14 mouse cellular contexts compared by ENCODE assay signal in genomic region chr9:72758705-72759131, GRCm38 (mm10). TPM values are rescaled to one million over a fixed set of nuclear protein-coding genes. Genes with fewer than 3 reads are reported as not detected.
DNase-seq lines count a peak whose midpoint lies in the region; ATAC-seq lines count a peak whose summit lies in the region.
"Had no signal": no experiment of that assay in that cellular context is flagged by ENCODE, and none has a peak within 500 bp of the region (broad histone marks: within the 10 kb centered on the region; RNA-seq: fewer than 3 reads in every experiment).

No protein-coding gene starts in this region.

- intact Hi-C loops in heart, postnatal 36 days (cut with DNase I), result no loop called here

- no peaks in the 10 kb centered on the region for H3K9me3 ChIP-seq in heart, embryonic 12.5 days (replicated peaks)
- H3K9me3 ChIP-seq: midbrain, embryonic 10.5 days had no signal

- 22% methylated on average over 8 of the region's 8 CpGs for WGBS in heart, embryonic 12.5 days

- H3K4me1 ChIP-seq in heart, embryonic 12.5 days (replicated peaks), result peaks cover 29% of the 10 kb centered on the region

- no peaks in the 10 kb centered on the region for H3K27me3 ChIP-seq in heart, embryonic 12.5 days (replicated peaks)
- H3K27me3 ChIP-seq: CH12.LX had no signal

- no peak overlapping the region for H3K4me3 ChIP-seq in heart, embryonic 12.5 days
- H3K4me3 ChIP-seq: midbrain, embryonic 10.5 days had no signal

- no peak for ATAC-seq in heart, embryonic 12.5 days (ENCODE audit: insufficient number of reproducible peaks, low FRiP score)
- ATAC-seq in megakaryocyte progenitor cell, adult 5-6 weeks (replicated peaks; ENCODE audit: poor library complexity), result no peak

- peak overlapping the region; percentile 23; the same call in 1 of the 2 replicates for H3K4me2 ChIP-seq in heart, embryonic 12.5 days

- H3K36me3 ChIP-seq in heart, embryonic 12.5 days, result no peaks in the 10 kb centered on the region
- H3K36me3 ChIP-seq: midbrain, embryonic 10.5 days had no signal

- no peak overlapping the region for H3K9ac ChIP-seq in heart, embryonic 12.5 days
- H3K9ac ChIP-seq: liver, embryonic 14.5 days had no signal

- DNase-seq in heart, postnatal 36 days, result no peak
- DNase-seq in right cerebral cortex, adult 18-20 months, result peak; percentile 63
- DNase-seq in right cerebral cortex, postnatal 14 days, result no peak
- DNase-seq in left cerebral cortex, adult 9 months (ENCODE audit: low spot score in 2 of 2), result peak; percentile 42 to 65
- no peak for DNase-seq in testis, postnatal 14 days (ENCODE audit: low spot score)
- DNase-seq in lung, postnatal 4 days, result no peak
- DNase-seq: gastrocnemius, postnatal 10 days; heart, postnatal 4 days; kidney, adult 9 months had no signal

- no peak overlapping the region for H3K27ac ChIP-seq in heart, embryonic 12.5 days (ENCODE audit: poor library complexity, severe bottlenecking)
- H3K27ac ChIP-seq: liver, embryonic 14.5 days; midbrain, embryonic 10.5 days had no signal

RNA-seq across cellular contexts. Expression of gene Prtg, which starts 48.0 kb away (rescaled TPM):
- 2.2 and 2.7 TPM in 2 replicates for polyA plus RNA-seq in heart, embryonic 12.5 days (2016; fragmentation: Nextera tagmentation; extraction: Ambion mirVana)
- total RNA-seq in heart, postnatal 36 days (2021), result under 1 TPM; 0.30 to 0.33 TPM
- total RNA-seq in megakaryocyte progenitor cell, adult 5-6 weeks (2015), result not detected in 2 replicates
- not detected in 2 replicates for total RNA-seq in megakaryocyte progenitor cell, adult 5-6 weeks (2017)
- total RNA-seq: CH12.LX had no signal

Comparison
In these comparisons a context has a peak if more than half of its experiments do, and no peak if none do; other contexts are left out.
1. DNase-seq: peak in right cerebral cortex, adult 18-20 months (single experiment) and left cerebral cortex, adult 9 months (2 of 2); none in heart, postnatal 36 days (0 of 2), right cerebral cortex, postnatal 14 days (single experiment), testis, postnatal 14 days (single experiment) and lung, postnatal 4 days (0 of 2).